Mouse (Mus musculus) small intestine, adult 2 months (tissue): Measurements from ENCODE around the gene Patj. TPM values are rescaled to one million over a fixed set of nuclear protein-coding genes. Genes with fewer than 3 reads are reported as not detected.

Experiments
- H3K27ac ChIP-seq: fragments of 200-500 bp; 2 replicates; pipeline ENCODE4 v1.5.1; 2012; ENCODE audit warnings: low read depth, low read length, control low read depth, inconsistent platforms; ENCODE audit not compliant: insufficient read depth
- H3K27me3 ChIP-seq: fragments of 200-500 bp; 2 replicates; pipeline ENCODE4 v1.6.1; 2012; ENCODE audit warnings: mild to moderate bottlenecking, moderate library complexity, low read length, inconsistent platforms; ENCODE audit not compliant: control insufficient read depth, insufficient read depth
- H3K36me3 ChIP-seq: fragments of 200-500 bp; 2 replicates; pipeline ENCODE4 v1.6.1; 2012; ENCODE audit warnings: mild to moderate bottlenecking, low read length, control low read depth, inconsistent platforms; ENCODE audit not compliant: control insufficient read depth, insufficient read depth
- H3K4me1 ChIP-seq: fragments of 200-500 bp; 2 replicates; pipeline ENCODE4 v1.6.1; 2012; ENCODE audit warnings: low read length, inconsistent platforms, mixed read lengths; ENCODE audit not compliant: control insufficient read depth, insufficient read depth, insufficient read length
- H3K4me3 ChIP-seq: fragments of 200-500 bp; 2 replicates; pipeline ENCODE4 v1.5.1; 2012; ENCODE audit warnings: low read depth, mild to moderate bottlenecking, control low read depth, inconsistent platforms, low read length, moderate library complexity
- CTCF ChIP-seq: fragments of 200-500 bp; IDR thresholded peaks from 2 replicates; pipeline ENCODE4 v1.5.1; 2012; ENCODE audit warnings: low read depth, mild to moderate bottlenecking, control low read depth, inconsistent platforms, low read length, moderate library complexity, mixed read lengths; ENCODE audit not compliant: insufficient replicate concordance, insufficient read length; ENCODE audit errors: extremely low read depth
- POLR2A ChIP-seq: fragments of 200-500 bp; IDR thresholded peaks from 2 replicates; pipeline ENCODE4 v1.6.1; 2012; ENCODE audit warnings: low read depth, mild to moderate bottlenecking, control low read depth, inconsistent platforms, low read length, moderate library complexity
- WGBS: fragments of 180-500 bp; shearing (Covaris S2); methylation state at CpG from one replicate; pipeline ENCODE4 v1.1.7; 2018; 5-methylcytosine and 5-hydroxymethylcytosine counted together
- polyA plus RNA-seq: library from polyadenylated mRNA; depleted of rRNA; stranded (reverse); fragments of >200 nt; gene quantifications from 2 replicates; pipeline ENCODE4 v1.2.3, GENCODE M21; 2012

Patj gene
- polyA plus RNA-seq, 1 experiment: 29.6 TPM

DNA sequence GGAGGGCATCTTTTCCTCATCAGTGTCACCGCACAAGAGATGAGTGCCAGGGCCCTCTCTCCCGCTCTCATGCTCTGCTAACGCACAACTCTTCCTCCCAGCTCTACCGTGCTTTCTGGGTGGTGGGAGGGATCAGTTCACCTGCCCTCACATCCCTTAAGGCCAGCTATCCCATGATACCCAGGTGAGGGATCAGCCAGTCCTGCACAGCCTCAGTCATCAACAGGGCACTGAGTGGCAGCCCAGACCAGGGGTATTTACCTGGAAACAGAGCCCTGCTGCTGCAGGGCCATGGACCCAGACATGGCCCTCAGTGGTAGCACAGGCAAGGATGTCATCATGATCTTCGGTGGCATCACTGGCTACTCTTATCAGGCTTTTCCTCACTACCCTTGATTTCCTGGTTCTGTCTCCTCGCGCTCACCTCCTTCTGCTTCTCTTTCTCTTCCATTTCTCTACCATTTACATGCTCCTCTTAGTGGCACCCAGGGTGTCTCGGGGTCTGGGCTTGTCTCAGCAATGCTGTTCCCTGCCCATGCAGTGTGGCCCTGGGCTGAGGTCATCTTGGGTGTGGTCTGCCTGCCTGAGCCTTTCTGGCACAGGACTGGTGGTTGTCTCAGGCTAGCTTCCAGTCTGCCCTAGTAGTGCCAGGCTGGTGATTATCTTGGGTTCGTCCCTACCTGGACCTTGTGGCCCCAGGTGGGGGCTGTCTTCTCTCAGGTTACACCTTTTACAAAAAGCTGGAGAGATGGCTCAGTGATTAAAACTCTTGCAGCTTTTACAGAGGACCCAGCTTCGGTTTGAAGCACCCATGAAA is 40.3 kb downstream of the Patj start:
- WGBS: 65% methylated on average over 10 of the region's 10 CpGs
- TF ChIP-seq CTCF (no peak), POLR2A (no peak)
- H3K27ac ChIP-seq: no peak overlapping the region
- no peak overlapping the region for H3K4me3 ChIP-seq
- no peaks in the 10 kb centered on the region for H3K27me3 ChIP-seq
- peaks cover 8% of the 10 kb centered on the region for H3K4me1 ChIP-seq
- H3K36me3 ChIP-seq: peaks cover 35% of the 10 kb centered on the region

DNA sequence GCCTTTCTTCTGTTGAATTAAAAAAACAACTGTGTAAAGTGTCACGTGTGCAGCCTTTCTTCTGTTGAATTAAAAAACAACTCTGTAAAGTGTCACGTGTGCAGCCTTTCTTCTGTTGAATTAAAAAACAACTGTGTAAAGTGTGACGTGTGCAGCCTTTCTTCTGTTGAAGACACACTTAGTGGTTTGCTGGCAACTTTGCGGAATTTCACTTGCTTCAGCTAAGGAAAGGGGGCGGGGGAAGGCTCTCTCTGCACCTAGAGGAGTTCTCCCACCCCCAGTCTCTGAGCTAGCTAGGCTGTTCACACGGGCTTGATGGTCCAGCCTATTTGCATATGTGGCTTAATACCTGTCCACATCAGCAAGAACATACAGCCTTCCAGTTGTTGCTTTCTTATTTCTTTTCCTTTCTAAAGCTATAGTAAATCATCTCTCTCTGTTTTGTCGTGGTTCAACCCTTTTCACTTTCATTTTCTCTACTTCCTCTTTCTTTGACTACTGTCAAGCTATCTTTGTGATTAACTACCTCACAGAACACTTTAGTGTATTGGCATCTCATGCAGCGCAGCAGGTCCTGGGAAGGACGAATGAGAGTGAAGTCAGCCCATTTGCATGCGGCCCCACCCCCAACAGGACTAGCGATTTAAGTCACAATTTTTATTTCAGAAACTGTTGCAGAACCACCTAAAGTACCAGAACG is 41.2 kb downstream of the Patj start:
- no peak for TF ChIP-seq POLR2A
- TF ChIP-seq CTCF: no peak
- Histone ChIP-seq H3K27ac (peak overlapping the region; percentile 39), H3K4me1 (peaks cover 8% of the 10 kb centered on the region), H3K36me3 (peaks cover 32% of the 10 kb centered on the region), H3K27me3 (no peaks in the 10 kb centered on the region), H3K4me3 (peak overlapping the region; percentile 43)
- WGBS: 39% methylated on average over 12 of the region's 12 CpGs

DNA sequence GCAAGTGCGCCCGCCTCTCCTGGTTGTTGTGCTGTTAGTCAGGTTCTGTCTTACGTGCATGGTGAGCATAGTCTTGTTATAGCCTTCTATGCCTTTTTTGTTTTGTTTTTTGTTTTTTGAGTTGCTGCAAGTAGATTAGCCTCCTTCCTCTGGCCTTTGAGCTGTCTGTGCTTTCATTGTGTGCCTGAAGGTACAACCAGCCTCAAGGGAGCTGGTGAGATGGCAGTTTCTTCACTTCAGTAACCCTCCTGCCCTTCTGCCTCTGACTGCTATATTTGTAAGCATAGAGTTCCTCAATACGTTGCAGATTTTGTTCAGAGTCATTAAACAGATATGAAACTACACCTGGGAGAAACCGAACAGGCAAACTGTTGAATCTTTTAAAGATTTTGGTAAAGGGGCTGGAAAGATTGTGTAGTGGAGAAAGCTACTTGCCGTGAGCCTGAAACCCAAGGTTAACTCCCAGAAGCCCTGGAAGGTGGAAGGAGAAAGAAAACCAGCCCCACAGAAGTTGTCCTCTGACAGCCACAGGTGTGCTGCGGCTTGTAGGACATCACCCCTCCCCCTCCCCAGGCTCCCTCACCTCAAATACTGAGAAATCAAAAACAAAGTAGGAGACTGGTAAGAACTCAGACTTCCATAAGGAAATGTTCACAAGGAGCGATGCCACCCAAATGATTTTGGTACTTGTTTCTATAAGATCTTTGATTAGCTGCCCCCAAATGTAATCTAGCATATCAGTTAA is 43.8 kb downstream of the Patj start:
- TF ChIP-seq POLR2A (no peak), CTCF (no peak)
- H3K27me3 ChIP-seq: no peaks in the 10 kb centered on the region
- no peak overlapping the region for H3K27ac ChIP-seq
- whole genome bisulfite sequencing: 89% methylated on average over 8 of the region's 8 CpGs
- peaks cover 8% of the 10 kb centered on the region for H3K4me1 ChIP-seq
- no peak overlapping the region for H3K4me3 ChIP-seq
- peaks cover 34% of the 10 kb centered on the region for H3K36me3 ChIP-seq

GRCm38 (mm10) chr4:98441248-98441647 is 45.7 kb downstream of the Patj start:
- WGBS: 25% methylated on average over 3 of the region's 3 CpGs
- Histone ChIP-seq H3K36me3 (peaks cover 35% of the 10 kb centered on the region), H3K27ac (no peak overlapping the region), H3K4me3 (no peak overlapping the region), H3K27me3 (no peaks in the 10 kb centered on the region), H3K4me1 (peaks cover 2% of the 10 kb centered on the region; the same call in 1 of the 2 replicates)
- TF ChIP-seq POLR2A (no peak), CTCF (no peak)

GRCm38 (mm10) chr4:98444437-98445139 is 49.0 kb downstream of the Patj start:
- Histone ChIP-seq H3K4me3 (no peak overlapping the region), H3K27ac (no peak overlapping the region), H3K36me3 (peaks cover 29% of the 10 kb centered on the region), H3K27me3 (no peaks in the 10 kb centered on the region), H3K4me1 (no peaks in the 10 kb centered on the region)
- TF ChIP-seq POLR2A: no peak
- no peak for TF ChIP-seq CTCF
- WGBS: 91% methylated on average over 10 of the region's 10 CpGs

DNA sequence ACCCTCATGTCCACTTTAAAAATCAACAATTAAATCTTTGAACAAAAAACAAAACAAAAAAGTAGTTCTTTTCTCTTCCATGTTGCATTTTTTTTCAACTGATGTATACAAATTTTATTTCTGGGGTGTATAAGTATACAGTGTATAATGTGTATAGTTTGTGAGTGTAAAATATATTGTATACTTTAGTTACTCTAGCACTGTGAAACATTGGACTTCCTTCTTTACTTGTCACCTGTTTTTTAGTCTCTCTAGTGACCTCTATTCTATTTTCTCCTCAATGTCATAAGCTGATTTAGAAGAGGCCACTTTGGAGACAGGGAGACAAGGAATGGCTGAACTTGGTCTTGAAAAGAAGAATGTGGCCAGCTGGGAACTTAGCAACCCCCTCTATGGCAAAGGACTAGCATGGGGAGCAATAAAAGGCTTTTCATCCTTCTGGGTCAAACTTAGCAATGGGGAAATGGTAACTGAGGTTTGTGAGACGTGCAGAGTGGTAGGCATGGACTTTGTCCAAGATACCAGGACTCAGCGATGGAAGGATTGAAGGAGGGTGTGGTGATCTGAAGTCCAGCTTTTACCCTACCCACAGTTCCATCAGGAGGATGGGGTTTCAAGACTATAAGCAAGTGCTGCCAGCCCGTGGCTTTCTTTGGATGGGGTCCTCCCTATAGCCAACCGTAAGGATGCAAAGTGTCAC is 54.1 kb downstream of the Patj start:
- TF ChIP-seq CTCF: no peak
- TF ChIP-seq POLR2A: no peak
- Histone ChIP-seq H3K27me3 (no peaks in the 10 kb centered on the region), H3K27ac (peak overlapping the region; percentile 24; the same call in 1 of the 2 replicates), H3K4me1 (peaks cover 5% of the 10 kb centered on the region; the same call in 1 of the 2 replicates), H3K36me3 (peaks cover 21% of the 10 kb centered on the region), H3K4me3 (no peak overlapping the region)
- WGBS: 39% methylated on average over 4 of the region's 4 CpGs
